Mouse (Mus musculus) C2C12 (cell line): Measurements from ENCODE around the gene Gprc5d.

Experiments
- CTCF ChIP-seq: IDR thresholded peaks from one replicate; pipeline ENCODE4 v1.5.1; 2011; ENCODE audit not compliant: control insufficient read depth, insufficient read depth, insufficient read length
- MAX ChIP-seq: IDR thresholded peaks from one replicate; pipeline ENCODE4 v1.6.1; 2011; ENCODE audit warnings: mild to moderate bottlenecking, control low read depth
- MYOG ChIP-seq: IDR thresholded peaks from one replicate; pipeline ENCODE4 v1.6.1; 2011; ENCODE audit not compliant: control insufficient read depth, insufficient read length; ENCODE audit errors: extremely low read depth

GRCm38 (mm10) chr6:135158509-135158908 lies 40.4 kb upstream of the Gprc5d start:
- TF ChIP-seq CTCF: no peak
- TF ChIP-seq MAX: no peak
- TF ChIP-seq MYOG: no peak
